ENCODE assay signal across 10 mouse cellular contexts in genomic region chr15:10712288-10712687, GRCm38 (mm10). TPM values are rescaled to one million over a fixed set of nuclear protein-coding genes. Genes with fewer than 3 reads are reported as not detected.
A peak's percentile ranks its signal among the peaks of the same experiment; 100 is the strongest.
DNase-seq lines count a peak whose midpoint lies in the region; ATAC-seq and TF ChIP-seq lines count a peak whose summit lies in the region.
"Had no signal": no experiment of that assay in that cellular context is flagged by ENCODE, and none has a peak within 500 bp of the region (broad histone marks: within the 10 kb centered on the region; RNA-seq: fewer than 3 reads in every experiment).

No protein-coding gene starts in this region.

- H3K36me3 ChIP-seq in heart, embryonic 10.5 days: peaks cover 15% of the 10 kb centered on the region
- H3K36me3 ChIP-seq in testis, adult 2 months (ENCODE audit: control insufficient read depth, insufficient read depth, low read length): no peaks in the 10 kb centered on the region
- 0 out of 2 replicates have a peak, but pooled peaks cover 3% of the 10 kb centered on the region for H3K36me3 ChIP-seq in liver, embryonic 15.5 days (replicated peaks)

- no peak overlapping the region for H3K27ac ChIP-seq in heart, embryonic 10.5 days
- peak overlapping the region; percentile 33 for H3K27ac ChIP-seq in testis, adult 2 months (ENCODE audit: control insufficient read depth, insufficient read depth, low read depth, low read length)
- H3K27ac ChIP-seq in liver, embryonic 15.5 days (replicated peaks): no peak overlapping the region

- 0 out of 2 replicates have a peak, but pooled peaks cover 3% of the 10 kb centered on the region for H3K9me3 ChIP-seq in heart, embryonic 10.5 days
- H3K9me3 ChIP-seq in liver, embryonic 15.5 days (replicated peaks): no peaks in the 10 kb centered on the region

- TF ChIP-seq CTCF in testis, adult 2 months (IDR thresholded peaks at IDR 0.05; ENCODE audit: control insufficient read depth, insufficient read depth, insufficient replicate concordance, low read depth, low read length): no peak

- H3K4me3 ChIP-seq in heart, embryonic 10.5 days: peak overlapping the region; percentile 74; the same call in 1 of the 2 replicates
- H3K4me3 ChIP-seq in testis, adult 2 months (ENCODE audit: control insufficient read depth, low read depth, low read length): peak overlapping the region; percentile 89
- no peak overlapping the region for H3K4me3 ChIP-seq in liver, embryonic 15.5 days (replicated peaks)

- no peak for TF ChIP-seq POLR2A in testis, adult 2 months (IDR thresholded peaks at IDR 0.05; ENCODE audit: control insufficient read depth, low read depth, low read length)

- 0 out of 2 replicates have a peak overlapping the region, but pooled peaks have one; percentile 70 for H3K4me2 ChIP-seq in liver, embryonic 15.5 days

- peaks cover 12% of the 10 kb centered on the region; the same call in 1 of the 2 replicates for H3K4me1 ChIP-seq in heart, embryonic 10.5 days
- no peaks in the 10 kb centered on the region; the same call in 1 of the 2 replicates for H3K4me1 ChIP-seq in testis, adult 2 months (ENCODE audit: control insufficient read depth, insufficient read depth, low read length)
- H3K4me1 ChIP-seq in liver, embryonic 15.5 days (replicated peaks): peaks cover 8% of the 10 kb centered on the region; the same call in 1 of the 2 replicates

- no peak overlapping the region for H3K9ac ChIP-seq in liver, embryonic 15.5 days

- H3K27me3 ChIP-seq in heart, embryonic 10.5 days (ENCODE audit: insufficient read depth, poor library complexity, severe bottlenecking): peaks cover 29% of the 10 kb centered on the region; the same call in 1 of the 2 replicates
- no peaks in the 10 kb centered on the region for H3K27me3 ChIP-seq in testis, adult 2 months (ENCODE audit: control insufficient read depth, insufficient read depth, low read length)
- peaks cover 42% of the 10 kb centered on the region for H3K27me3 ChIP-seq in liver, embryonic 15.5 days
- H3K27me3 ChIP-seq: Patski had no signal

- intact Hi-C loops in heart, postnatal 36 days (cut with DNase I): loop anchor here (5.0 kb wide), 1 partner anchor 60 kb away; no protein-coding TSS in a partner anchor

- 69% methylated on average over 3 of the region's 3 CpGs for WGBS in heart, embryonic 10.5 days
- WGBS in liver, embryonic 15.5 days (ENCODE audit: insufficient replicate concordance): 61% methylated on average over 3 of the region's 3 CpGs

- DNase-seq in heart, embryonic 10.5 days (ENCODE audit: low spot score): no peak
- no peak for DNase-seq in heart, postnatal 36 days
- DNase-seq in testis, postnatal 10 days (ENCODE audit: low spot score): no peak
- DNase-seq in right cerebral cortex, postnatal 36 days (ENCODE audit: low spot score in 2 of 2): no peak
- no peak for DNase-seq in urinary bladder, postnatal 4 days (ENCODE audit: low spot score in 2 of 2)
- DNase-seq in spleen, postnatal 36 days (ENCODE audit: low spot score in 2 of 2): no peak
- DNase-seq: right cerebral cortex, postnatal 14 days had no signal

- no peak for ATAC-seq in liver, embryonic 15.5 days (ENCODE audit: insufficient read depth)
- ATAC-seq: Patski had no signal

RNA-seq across cellular contexts. Expression of gene Rai14, which starts 2.1 kb away (rescaled TPM):
- 24.9 and 34.4 TPM in 2 replicates for polyA plus RNA-seq in heart, embryonic 10.5 days (2016; fragmentation: Nextera tagmentation; extraction: Ambion mirVana)
- 1 to 10 TPM; 3.0 to 4.6 TPM for total RNA-seq in heart, postnatal 36 days (2021)
- 66.8 and 80.0 TPM in 2 replicates for polyA plus RNA-seq in testis, adult 2 months (2012; rRNA removed)
- polyA plus RNA-seq in liver, embryonic 15.5 days (2015; fragmentation: Nextera tagmentation; extraction: Ambion mirVana): 4.6 and 5.4 TPM in 2 replicates
